Mouse (Mus musculus) liver, embryonic 12.5 days (tissue): ENCODE results near the gene Phf11d. TPM values are rescaled to one million over a fixed set of nuclear protein-coding genes. Genes with fewer than 3 reads are reported as not detected.
"Not testable (repeated sequence)": the region's sequence is repeated elsewhere in the genome, so short reads cannot be mapped to it uniquely, and the experiment has no call there.

Experiments
- ATAC-seq: fragments of 200-750 bp; cut with Nextera tagmentation; 2 replicates; pipeline ENCODE4 v1.8.0; 2017; ENCODE audit warnings: moderate number of reproducible peaks, mild to moderate bottlenecking, moderate library complexity
- H3K27ac ChIP-seq: fragments of 300-500 bp; sonication (generic); 2 replicates; pipeline ENCODE4 v1.5.1; 2016; ENCODE audit warnings: mild to moderate bottlenecking
- H3K27me3 ChIP-seq: fragments of 300-500 bp; sonication (generic); replicated peaks from 2 replicates; pipeline ENCODE4 v1.6.1; 2016; ENCODE audit warnings: mild to moderate bottlenecking, moderate library complexity
- H3K36me3 ChIP-seq: fragments of 300-500 bp; sonication (generic); 2 replicates; pipeline ENCODE4 v1.6.1; 2016; ENCODE audit warnings: mild to moderate bottlenecking, moderate library complexity
- H3K4me1 ChIP-seq: fragments of 300-500 bp; sonication (generic); 2 replicates; pipeline ENCODE4 v1.6.1; 2016
- H3K4me2 ChIP-seq: fragments of 300-500 bp; sonication (generic); 2 replicates; pipeline ENCODE4 v1.6.1; 2016; ENCODE audit warnings: mild to moderate bottlenecking, moderate library complexity
- H3K4me3 ChIP-seq: fragments of 300-500 bp; sonication (generic); 2 replicates; pipeline ENCODE4 v1.5.1; 2016; ENCODE audit warnings: mild to moderate bottlenecking, moderate library complexity
- H3K9ac ChIP-seq: fragments of 300-500 bp; sonication (generic); 2 replicates; pipeline ENCODE4 v1.6.1; 2016; ENCODE audit warnings: mild to moderate bottlenecking, moderate library complexity
- H3K9me3 ChIP-seq: fragments of 300-500 bp; sonication (generic); replicated peaks from 2 replicates; pipeline ENCODE4 v1.6.1; 2016; ENCODE audit warnings: mild to moderate bottlenecking, moderate library complexity
- WGBS: fragments of 180-500 bp; shearing (Covaris S2); methylation state at CpG from one replicate; pipeline ENCODE4 v1.1.7; 2016; ENCODE audit not compliant: insufficient replicate concordance; 5-methylcytosine and 5-hydroxymethylcytosine counted together
- polyA plus RNA-seq: library from polyadenylated mRNA; unstranded; fragments of >200 nt; fragmentation: Nextera tagmentation; extraction: Ambion mirVana; gene quantifications from 2 replicates; pipeline ENCODE4 v1.2.1, GENCODE M21; 2016

The Phf11d gene
- 0.45 and 0.65 TPM in 2 replicates for polyA plus RNA-seq

GRCm38 (mm10) chr14:59365244-59365644, at the start of gene Phf11d:
Phf11d (minus strand) TSS chr14:59365470.
- H3K36me3 ChIP-seq = no peaks in the 10 kb centered on the region
- WGBS = 60% methylated on average over 6 of the region's 6 CpGs
- H3K27ac ChIP-seq = no peak within 1 kb of the TSS
- no peaks in the 10 kb centered on the region for H3K4me1 ChIP-seq
- no peak within 1 kb of the TSS for H3K4me2 ChIP-seq
- H3K27me3 ChIP-seq = no peaks in the 10 kb centered on the region
- no peak within 1 kb of the TSS for H3K4me3 ChIP-seq
- no peak within 1 kb of the TSS for H3K9ac ChIP-seq
- ATAC-seq = no peak
- H3K9me3 ChIP-seq = peaks cover 2% of the 10 kb centered on the region; the same call in 1 of the 2 replicates

- 88% methylated on average over 2 of the region's 2 CpGs for WGBS
- H3K36me3 ChIP-seq = peaks cover 78% of the 10 kb centered on the region
- not testable (repeated sequence) for ATAC-seq, H3K9me3 ChIP-seq, H3K27me3 ChIP-seq, H3K9ac ChIP-seq, H3K4me2 ChIP-seq, H3K27ac ChIP-seq, H3K4me1 ChIP-seq, H3K4me3 ChIP-seq
These were observed 49.7 kb upstream of the Phf11d start for GRCm38 (mm10) chr14:59414979-59415378.

DNA sequence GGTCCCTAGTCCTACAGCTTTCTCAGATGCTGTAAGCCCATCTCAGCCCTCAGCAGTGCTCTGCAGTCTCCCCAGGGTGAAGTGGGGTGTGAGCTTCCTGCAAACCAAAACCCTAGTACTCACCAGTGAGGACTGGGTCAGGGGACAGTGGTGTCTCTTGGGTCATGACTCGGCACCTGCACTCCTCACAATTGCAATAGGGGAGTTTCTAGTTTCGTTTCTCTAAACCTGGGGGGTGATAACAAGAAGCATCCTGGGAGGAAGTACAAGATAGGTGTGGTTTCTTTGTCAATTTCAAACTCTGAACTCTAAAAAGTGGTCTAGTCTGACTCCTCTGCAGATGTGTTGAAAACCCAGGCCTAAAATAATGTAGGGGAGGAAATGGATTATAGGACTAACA, 31.7 kb upstream of the Phf11d start:
- 53% methylated on average over 2 of the region's 2 CpGs for WGBS
- Histone ChIP-seq H3K4me3 (no peak overlapping the region), H3K27ac (no peak overlapping the region), H3K9ac (no peak overlapping the region), H3K9me3 (no peaks in the 10 kb centered on the region), H3K4me1 (no peaks in the 10 kb centered on the region), H3K27me3 (no peaks in the 10 kb centered on the region), H3K4me2 (no peak overlapping the region), H3K36me3 (peaks cover 22% of the 10 kb centered on the region)
- ATAC-seq = no peak

GRCm38 (mm10) chr14:59395281-59395680, 30.0 kb upstream of the Phf11d start, which contains the start of gene Phf11c:
Phf11c (minus strand) TSS chr14:59395381.
- no peak within 1 kb of the TSS for H3K9ac ChIP-seq
- H3K4me3 ChIP-seq = no peak within 1 kb of the TSS
- H3K27me3 ChIP-seq = no peaks in the 10 kb centered on the region
- no peak within 1 kb of the TSS for H3K27ac ChIP-seq
- no peaks in the 10 kb centered on the region for H3K4me1 ChIP-seq
- H3K4me2 ChIP-seq = no peak within 1 kb of the TSS
- peaks cover 12% of the 10 kb centered on the region for H3K36me3 ChIP-seq
- H3K9me3 ChIP-seq = no peaks in the 10 kb centered on the region
- no peak for ATAC-seq
- WGBS = 73% methylated on average over 3 of the region's 3 CpGs

GRCm38 (mm10) chr14:59390181-59390580, 24.9 kb upstream of the Phf11d start:
- H3K9me3 ChIP-seq, H3K27me3 ChIP-seq, H3K27ac ChIP-seq, H3K9ac ChIP-seq, H3K4me1 ChIP-seq, ATAC-seq, H3K36me3 ChIP-seq, H3K4me2 ChIP-seq, H3K4me3 ChIP-seq: not testable (repeated sequence)
- WGBS = 82% methylated on average over 4 of the region's 4 CpGs

DNA sequence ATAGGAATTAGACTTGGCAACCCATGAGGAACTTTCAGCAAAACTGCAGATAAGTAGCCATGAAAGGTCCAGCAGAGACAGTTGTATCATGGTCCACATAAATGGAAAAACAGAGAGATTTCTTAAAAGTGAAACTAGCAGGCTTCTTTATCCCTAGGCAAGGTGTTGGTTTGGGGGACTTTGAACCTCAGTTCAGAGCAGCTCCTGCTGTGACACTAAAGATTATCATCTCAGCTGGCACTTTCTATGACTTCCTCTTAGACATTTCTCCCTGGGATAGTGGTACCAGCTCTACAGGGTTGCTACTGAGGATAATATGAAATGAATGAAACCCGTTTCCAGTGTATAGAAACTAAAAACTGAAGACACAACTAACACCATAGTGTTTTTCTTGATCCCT, 24.3 kb upstream of the Phf11d start:
- 65% methylated on average over 1 of the region's 1 CpGs for WGBS
- no peak overlapping the region for H3K4me3 ChIP-seq

GRCm38 (mm10) chr14:59370348-59371068, 5.2 kb upstream of the Phf11d start:
- ATAC-seq = no peak
- peaks cover 17% of the 10 kb centered on the region; the same call in 1 of the 2 replicates for H3K9me3 ChIP-seq
- 83% methylated on average over 25 of the region's 25 CpGs for WGBS
- no peak overlapping the region for H3K4me2 ChIP-seq
- H3K4me3 ChIP-seq = no peak overlapping the region
- H3K9ac ChIP-seq = no peak overlapping the region
- H3K27me3 ChIP-seq = no peaks in the 10 kb centered on the region
- no peak overlapping the region for H3K27ac ChIP-seq
- no peaks in the 10 kb centered on the region for H3K36me3 ChIP-seq
- H3K4me1 ChIP-seq = no peaks in the 10 kb centered on the region

More for the DNA sequence above, 24.3 kb upstream of the Phf11d start:
- Histone ChIP-seq H3K36me3 (no peaks in the 10 kb centered on the region), H3K4me2 (no peak overlapping the region), H3K4me1 (no peaks in the 10 kb centered on the region), H3K9ac (no peak overlapping the region), H3K9me3 (no peaks in the 10 kb centered on the region), H3K27me3 (no peaks in the 10 kb centered on the region), H3K27ac (no peak overlapping the region)
- no peak for ATAC-seq

DNA sequence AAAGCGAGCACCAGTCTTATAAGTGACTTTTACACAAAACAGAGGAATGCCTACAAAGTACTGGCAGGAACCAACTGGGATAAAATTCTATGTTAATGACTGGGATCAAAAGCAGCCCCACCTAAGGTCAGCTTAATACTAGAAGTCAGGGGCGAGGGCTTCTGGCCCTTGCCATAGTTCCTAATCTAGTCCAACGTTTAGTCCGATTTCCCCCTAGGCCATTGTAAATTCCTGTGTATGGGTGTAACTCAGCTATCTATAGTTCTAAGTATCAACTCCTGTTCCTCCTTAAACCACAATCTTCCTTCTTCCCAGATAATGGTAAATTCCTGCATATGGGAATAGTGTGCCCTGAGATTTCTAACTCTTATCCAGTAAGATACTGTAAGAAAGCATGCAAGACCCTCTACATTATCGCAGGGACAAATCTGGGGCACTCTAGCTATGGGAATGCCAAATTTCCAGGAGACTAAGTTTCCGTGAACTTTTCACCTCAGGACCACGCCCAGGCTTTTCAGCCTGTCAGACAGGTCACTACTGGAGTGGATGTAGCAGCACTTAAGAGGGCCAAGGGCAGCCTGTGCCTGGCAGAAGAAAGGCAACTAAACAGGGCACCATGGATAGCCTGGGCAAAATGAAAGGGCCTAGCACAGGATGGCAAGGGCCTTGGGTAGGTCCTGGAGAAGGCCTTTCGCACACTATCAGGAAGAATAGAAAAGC, 1.3 kb upstream of the Phf11d start:
- H3K4me3 ChIP-seq = no peak overlapping the region
- H3K9ac ChIP-seq = no peak overlapping the region
- peaks cover 7% of the 10 kb centered on the region; the same call in 1 of the 2 replicates for H3K9me3 ChIP-seq
- H3K27ac ChIP-seq = no peak overlapping the region
- no peak for ATAC-seq
- 68% methylated on average over 8 of the region's 8 CpGs for WGBS
- H3K4me1 ChIP-seq = no peaks in the 10 kb centered on the region
- no peaks in the 10 kb centered on the region for H3K27me3 ChIP-seq
- no peaks in the 10 kb centered on the region for H3K36me3 ChIP-seq
- H3K4me2 ChIP-seq = no peak overlapping the region

- not testable (repeated sequence) for H3K9ac ChIP-seq, ATAC-seq, H3K9me3 ChIP-seq, H3K36me3 ChIP-seq, H3K4me3 ChIP-seq, H3K4me1 ChIP-seq, H3K27me3 ChIP-seq, H3K4me2 ChIP-seq, H3K27ac ChIP-seq
- WGBS = 44% methylated on average over 1 of the region's 1 CpGs
These were observed 24.1 kb downstream of the Phf11d start, which contains the start of gene Phf11b for GRCm38 (mm10) chr14:59341189-59341588. Phf11b (minus strand) TSS chr14:59341351.

GRCm38 (mm10) chr14:59339541-59339940, 25.7 kb downstream of the Phf11d start:
- Histone ChIP-seq H3K4me2 (no peak overlapping the region), H3K27me3 (no peaks in the 10 kb centered on the region), H3K4me1 (no peaks in the 10 kb centered on the region), H3K9me3 (no peaks in the 10 kb centered on the region), H3K9ac (no peak overlapping the region), H3K4me3 (no peak overlapping the region), H3K36me3 (no peaks in the 10 kb centered on the region), H3K27ac (no peak overlapping the region)
- 100% methylated on average over 1 of the region's 1 CpGs for WGBS
- ATAC-seq = no peak

GRCm38 (mm10) chr14:59336056-59336455, 29.2 kb downstream of the Phf11d start:
- H3K9me3 ChIP-seq, H3K4me3 ChIP-seq, H3K27me3 ChIP-seq, H3K4me2 ChIP-seq, H3K36me3 ChIP-seq, ATAC-seq, H3K27ac ChIP-seq, H3K9ac ChIP-seq, H3K4me1 ChIP-seq: not testable (repeated sequence)
- 72% methylated on average over 3 of the region's 3 CpGs for WGBS

DNA sequence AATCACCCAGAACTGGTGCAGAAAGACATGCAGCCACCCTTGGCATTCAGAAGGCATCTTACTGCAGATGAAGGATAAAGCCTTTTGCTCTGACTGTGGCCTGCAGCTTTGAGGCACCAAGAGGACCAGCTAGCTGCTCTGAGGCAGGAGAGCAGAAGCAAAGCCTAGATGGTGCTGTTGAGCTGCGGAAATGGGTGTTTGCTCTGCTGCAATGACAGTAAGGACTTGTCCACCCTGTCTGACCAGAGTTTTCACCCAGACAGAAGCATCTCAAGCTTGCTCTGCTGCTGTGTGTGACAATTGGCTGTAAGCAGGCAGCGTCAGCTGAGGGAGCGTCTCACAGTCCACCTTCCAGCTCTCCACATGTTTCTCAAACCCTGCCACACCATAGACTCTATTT, 34.8 kb downstream of the Phf11d start:
- H3K27ac ChIP-seq, H3K4me2 ChIP-seq: not testable (repeated sequence)

More for the DNA sequence above, 34.8 kb downstream of the Phf11d start:
- H3K27me3 ChIP-seq, ATAC-seq, H3K9me3 ChIP-seq, H3K9ac ChIP-seq, H3K36me3 ChIP-seq, H3K4me3 ChIP-seq, H3K4me1 ChIP-seq: not testable (repeated sequence)
- 31% methylated on average over 3 of the region's 3 CpGs for WGBS
